Mouse (Mus musculus) left cerebral cortex, postnatal 25 days (tissue): ENCODE data around the gene Tmem184a. TPM values are rescaled to one million over a fixed set of nuclear protein-coding genes. Genes with fewer than 3 reads are reported as not detected.

Source experiments
- DNase-seq, 2 experiments: peaks; one replicate each; pipeline ENCODE4 v3.0.0; 2022; ENCODE audit warnings: low spot score in 2 of 2, mixed read lengths in 1 of 2
- intact Hi-C: fragments of 180-260 bp; cut with DNase I; formaldehyde crosslinking; loops from one replicate; pipeline ENCODE4 v1.15.1; 2025
- total RNA-seq, 2 experiments: library from RNA; stranded (reverse); gene quantifications; 2 replicates each; pipeline ENCODE4 v1.2.3; 2021

Tmem184a gene
- total RNA-seq, 2 experiments from 2014 or later: 0.48 TPM; not detected in 1

- intact Hi-C loops: loop anchor here (5.0 kb wide), 1 partner anchor 39 kb away; the partner anchor contains the start of gene Ints1
- no peak for DNase-seq
Observed at GRCm38 (mm10) chr5:139816445-139816844, 3.3 kb downstream of the Tmem184a start.

- no peak for DNase-seq
- intact Hi-C loops: loop anchor here (5.0 kb wide), 1 partner anchor 39 kb away; the partner anchor contains the start of gene Ints1
Observed at GRCm38 (mm10) chr5:139815964-139816363, 3.8 kb downstream of the Tmem184a start.

DNA sequence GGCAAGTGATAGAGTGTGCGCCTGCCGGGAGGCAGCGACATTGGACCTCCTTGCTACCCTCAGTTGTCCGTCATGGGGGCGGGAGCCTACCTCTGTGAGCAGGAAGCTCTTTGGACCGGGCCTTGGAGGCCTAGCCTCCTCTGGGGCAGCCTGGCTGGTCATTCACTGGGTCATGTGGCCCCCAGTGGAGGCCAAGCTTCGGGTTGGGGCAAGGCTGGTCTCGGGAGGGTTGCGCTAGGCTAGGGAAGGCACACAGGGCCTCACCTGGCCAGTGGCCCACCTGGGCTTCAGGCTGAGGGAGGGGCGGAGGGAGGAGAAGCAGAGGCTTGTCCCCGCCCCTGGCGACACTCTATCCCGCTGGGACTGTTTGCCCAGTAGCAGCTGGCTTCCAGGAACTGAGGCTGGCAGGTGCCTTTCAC lies 5.7 kb downstream of the Tmem184a start:
- intact Hi-C loops: no loop called here
- DNase-seq: no peak

- intact Hi-C loops: no loop called here
- no peak for DNase-seq
Observed at GRCm38 (mm10) chr5:139813126-139813490, 6.6 kb downstream of the Tmem184a start.

DNA sequence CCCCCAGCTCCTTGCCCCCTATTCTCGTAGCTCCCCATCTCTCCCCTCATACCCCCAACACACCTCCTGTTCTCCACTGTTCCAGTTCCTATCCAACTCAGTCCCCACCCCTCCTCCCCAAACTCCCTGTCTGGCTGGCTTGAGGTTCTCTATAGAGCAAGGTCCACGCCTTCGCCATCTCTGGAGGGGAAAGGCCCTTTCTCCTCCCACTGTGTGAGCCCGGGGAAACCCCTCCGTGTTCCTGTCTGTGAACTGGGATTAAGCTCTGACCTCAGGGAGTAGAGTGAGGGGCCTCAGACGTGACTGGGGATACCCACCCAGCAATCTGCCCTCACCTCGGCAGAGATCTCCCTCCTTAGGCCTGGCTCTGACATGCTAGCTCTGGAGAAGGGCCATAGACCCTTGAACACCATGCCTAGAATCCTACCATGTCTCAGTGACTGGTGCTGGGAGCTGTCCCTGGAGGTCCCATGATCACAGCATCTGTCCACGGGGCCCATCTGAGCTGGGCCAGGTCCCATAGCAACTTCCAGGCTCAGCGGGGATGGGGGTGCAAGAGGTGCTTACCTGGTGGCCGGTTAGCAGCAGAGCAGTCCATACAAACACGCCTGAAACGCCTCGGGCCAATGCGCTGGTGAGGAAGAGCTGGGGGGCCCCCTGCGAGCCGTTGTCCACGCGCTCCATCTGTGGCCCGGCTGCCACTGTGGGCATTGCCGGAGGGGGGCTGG lies 7.2 kb downstream of the Tmem184a start:
- intact Hi-C loops: no loop called here
- no peak for DNase-seq

- intact Hi-C loops: no loop called here
Observed at GRCm38 (mm10) chr5:139811677-139812397, 7.9 kb downstream of the Tmem184a start.

DNA sequence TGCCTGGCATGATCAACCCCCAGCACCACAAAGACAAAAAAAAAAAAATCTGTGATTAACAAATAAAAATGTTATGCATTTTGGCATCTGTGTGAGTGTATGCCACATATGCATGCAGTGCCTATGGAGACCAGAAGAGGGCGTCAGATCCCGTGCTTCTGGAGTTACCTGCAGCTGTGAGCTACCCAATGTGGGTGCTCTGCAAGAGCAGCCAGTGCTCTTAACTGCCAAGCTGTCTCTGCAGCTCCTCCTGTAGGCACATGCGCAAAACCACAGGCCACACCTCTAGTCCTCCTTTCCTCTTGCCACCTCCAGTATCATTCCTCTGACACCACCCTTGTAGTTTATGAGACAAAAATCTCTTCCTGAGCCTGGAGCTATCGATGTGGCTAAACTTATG lies 10.3 kb downstream of the Tmem184a start:
- no peak for DNase-seq
- intact Hi-C loops: no loop called here

More at GRCm38 (mm10) chr5:139811677-139812397, 7.9 kb downstream of the Tmem184a start:
- DNase-seq: no peak

- DNase-seq: no peak
- intact Hi-C loops: no loop called here
Observed at GRCm38 (mm10) chr5:139805924-139806323, 13.8 kb downstream of the Tmem184a start.

- intact Hi-C loops: no loop called here
- no peak for DNase-seq
Observed at GRCm38 (mm10) chr5:139804573-139805111, 15.1 kb downstream of the Tmem184a start.

DNA sequence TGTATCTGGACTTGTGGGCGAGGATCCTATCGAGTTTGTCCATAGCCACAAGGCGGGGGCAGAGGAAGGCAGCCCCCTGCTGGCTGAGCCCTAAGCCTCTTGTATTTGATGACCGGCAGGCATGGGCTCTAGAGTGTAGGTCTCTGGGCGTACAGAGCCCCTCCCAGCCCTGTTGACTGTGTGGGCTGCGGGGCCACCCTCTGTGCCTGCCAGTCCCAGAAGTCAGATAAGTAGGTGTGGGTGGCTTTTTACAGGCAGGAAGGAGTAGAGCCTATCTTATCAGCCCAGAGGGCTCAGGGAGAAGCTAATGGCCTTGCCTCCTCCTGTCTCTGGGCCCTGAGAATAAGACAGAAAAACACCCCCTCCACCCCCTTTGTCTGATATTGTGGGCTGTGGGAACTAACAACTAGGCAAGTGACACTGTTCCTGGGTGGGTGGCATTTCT lies 15.6 kb downstream of the Tmem184a start:
- DNase-seq: no peak
- intact Hi-C loops: no loop called here

GRCm38 (mm10) chr5:139803601-139804102 lies 16.1 kb downstream of the Tmem184a start:
- intact Hi-C loops: no loop called here
- no peak for DNase-seq

DNA sequence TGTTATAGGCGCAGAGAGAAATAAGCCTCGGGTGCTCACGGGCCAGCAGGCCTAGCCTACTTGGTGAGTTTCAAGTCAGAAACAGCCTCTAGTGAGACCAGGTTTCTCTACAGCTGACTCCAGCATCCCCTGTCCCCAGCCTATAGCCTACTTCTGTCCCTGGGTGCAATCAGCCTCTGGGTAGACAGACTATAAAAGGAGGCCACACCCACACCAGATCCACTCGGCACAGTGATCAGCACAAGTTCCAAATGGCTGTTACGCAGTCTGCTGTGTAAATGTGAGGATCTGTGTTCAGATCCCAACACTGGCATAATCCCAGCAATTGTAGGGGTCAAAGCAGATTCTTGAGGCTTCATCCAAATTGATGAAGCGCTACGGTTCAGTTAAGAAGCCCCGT lies 16.6 kb downstream of the Tmem184a start:
- no peak for DNase-seq
- intact Hi-C loops: no loop called here

- intact Hi-C loops: no loop called here
- no peak for DNase-seq
Observed at GRCm38 (mm10) chr5:139801880-139802279, 17.8 kb downstream of the Tmem184a start.

- no peak for DNase-seq
- intact Hi-C loops: no loop called here
Observed at GRCm38 (mm10) chr5:139801231-139801630, 18.5 kb downstream of the Tmem184a start.

- no peak for DNase-seq
- intact Hi-C loops: no loop called here
Observed at GRCm38 (mm10) chr5:139799801-139800590, 19.7 kb downstream of the Tmem184a start.

GRCm38 (mm10) chr5:139799041-139799440 lies 20.7 kb downstream of the Tmem184a start:
- intact Hi-C loops: no loop called here

GRCm38 (mm10) chr5:139798168-139798900 lies 21.4 kb downstream of the Tmem184a start:
- DNase-seq: no peak
- intact Hi-C loops: no loop called here

More at GRCm38 (mm10) chr5:139799041-139799440, 20.7 kb downstream of the Tmem184a start:
- no peak for DNase-seq

- peak; percentile 77 to 78 for DNase-seq
Observed at GRCm38 (mm10) chr5:139797473-139798167, 22.1 kb downstream of the Tmem184a start.

More at GRCm38 (mm10) chr5:139797473-139798167, 22.1 kb downstream of the Tmem184a start:
- intact Hi-C loops: no loop called here
